Mouse (Mus musculus) MEL (cell line): ENCODE data around the gene Klhl31.

Experiments
- CHD1 ChIP-seq: IDR thresholded peaks from 2 replicates; pipeline ENCODE4 v1.6.1; 2012; ENCODE audit warnings: low read depth, mild to moderate bottlenecking, inconsistent platforms, low read length, improper control_type of control experiment
- CHD2 ChIP-seq: IDR thresholded peaks from 2 replicates; pipeline ENCODE4 v1.6.1; 2011; ENCODE audit warnings: low read length, improper control_type of control experiment
- CTCF ChIP-seq, 3 experiments: IDR thresholded peaks in 2 of 3; conservative IDR thresholded peaks in 1 of 3; 2 replicates each; pipeline ENCODE4 v1.5.1; 2011 to 2012; ENCODE audit warnings: low read length in 3 of 3, low read depth in 2 of 3, mild to moderate bottlenecking in 2 of 3, improper control_type of control experiment in 1 of 3, inconsistent platforms in 1 of 3, mixed read lengths in 1 of 3, moderate library complexity in 1 of 3; ENCODE audit not compliant: control insufficient read depth in 1 of 3, insufficient read depth in 1 of 3, poor library complexity in 1 of 3, severe bottlenecking in 1 of 3
- ELF1 ChIP-seq: IDR thresholded peaks from 2 replicates; pipeline ENCODE4 v1.6.1; 2014; ENCODE audit warnings: low read depth, mild to moderate bottlenecking, inconsistent platforms, low read length, improper control_type of control experiment, moderate library complexity
- EP300 ChIP-seq, 2 experiments: IDR thresholded peaks; 2 replicates each; pipeline ENCODE4 v1.6.1; 2011; ENCODE audit warnings: improper control_type of control experiment in 2 of 2, low read length in 2 of 2, low read depth in 1 of 2, mild to moderate bottlenecking in 1 of 2
- HCFC1 ChIP-seq: IDR thresholded peaks from 2 replicates; pipeline ENCODE4 v1.6.1; 2012; ENCODE audit warnings: low read depth, mild to moderate bottlenecking, inconsistent platforms, low read length, improper control_type of control experiment, moderate library complexity
- POLR2A ChIP-seq, 2 experiments: IDR thresholded peaks; 2 replicates each; pipeline ENCODE4 v1.6.1; 2011 to 2012; ENCODE audit warnings: low read length in 2 of 2, mild to moderate bottlenecking in 2 of 2, control low read depth in 1 of 2, improper control_type of control experiment in 1 of 2, low read depth in 1 of 2, moderate library complexity in 1 of 2; ENCODE audit not compliant: control insufficient read depth in 1 of 2, insufficient read depth in 1 of 2, poor library complexity in 1 of 2
- RCOR1 ChIP-seq: IDR thresholded peaks from 2 replicates; pipeline ENCODE4 v1.6.1; 2012; ENCODE audit warnings: low read depth, mild to moderate bottlenecking, inconsistent platforms, low read length, improper control_type of control experiment
- SIN3A ChIP-seq: IDR thresholded peaks from 2 replicates; pipeline ENCODE4 v1.6.1; 2012; ENCODE audit warnings: low read length, improper control_type of control experiment, inconsistent platforms
- TAL1 ChIP-seq: IDR thresholded peaks from 2 replicates; pipeline ENCODE4 v1.6.1; 2012; ENCODE audit warnings: mild to moderate bottlenecking, inconsistent platforms, low read length, moderate library complexity, mixed read lengths
- TCF12 ChIP-seq: IDR thresholded peaks from 2 replicates; pipeline ENCODE4 v1.6.1; 2014; ENCODE audit warnings: low read depth, mild to moderate bottlenecking, inconsistent platforms, low read length, improper control_type of control experiment, moderate library complexity
- UBTF ChIP-seq: IDR thresholded peaks from 2 replicates; pipeline ENCODE4 v1.6.1; 2012; ENCODE audit warnings: low read depth, mild to moderate bottlenecking, inconsistent platforms, low read length, improper control_type of control experiment, moderate library complexity, borderline replicate concordance; ENCODE audit not compliant: insufficient read depth
- ZC3H11A ChIP-seq: IDR thresholded peaks from 2 replicates; pipeline ENCODE4 v1.6.1; 2012; ENCODE audit warnings: low read depth, mild to moderate bottlenecking, inconsistent platforms, low read length, improper control_type of control experiment

- TF ChIP-seq ZC3H11A (no peak), CTCF (IDR thresholded peaks at IDR 0.05 in 2 of 3, conservative IDR thresholded peaks at IDR 0.05 in 1 of 3; ENCODE audit: control insufficient read depth in 1 of 3, insufficient read depth in 1 of 3, low read depth in 2 of 3, low read length in 3 of 3, poor library complexity in 1 of 3, severe bottlenecking in 1 of 3) (no peak), EP300 (IDR thresholded peaks at IDR 0.05; ENCODE audit: low read depth in 1 of 2, low read length in 2 of 2) (no peak), HCFC1 (no peak), CHD1 (no peak), POLR2A (IDR thresholded peaks at IDR 0.05; ENCODE audit: control insufficient read depth in 1 of 2, insufficient read depth in 1 of 2, low read depth in 1 of 2, low read length in 2 of 2, poor library complexity in 1 of 2) (no peak), RCOR1 (no peak), TCF12 (no peak), CHD2 (no peak), SIN3A (no peak), ELF1 (no peak), UBTF (no peak), TAL1 (no peak)
Observed at GRCm38 (mm10) chr9:77630764-77631163, 5.5 kb upstream of the Klhl31 start.
